Mouse (Mus musculus) cortical plate, adult 2 months (tissue): ENCODE measurements at regions not wholly inside any gene's neighbourhood (a gene's known extent, or its start where the extent isn't known, plus 50 kb on each side); places are given as distances from the start of the nearest gene placed in this dataset.

Experiments
- H3K27ac ChIP-seq: fragments of 200-500 bp; 2 replicates; pipeline ENCODE4 v1.5.1; 2012; ENCODE audit warnings: low read length, control low read depth, inconsistent platforms; ENCODE audit not compliant: insufficient read depth
- H3K4me1 ChIP-seq: fragments of 200-500 bp; 2 replicates; pipeline ENCODE4 v1.6.1; 2011; ENCODE audit warnings: low read length; ENCODE audit not compliant: control insufficient read depth, insufficient read depth
- H3K4me3 ChIP-seq: fragments of 200-500 bp; 2 replicates; pipeline ENCODE4 v1.5.1; 2011; ENCODE audit warnings: mild to moderate bottlenecking, low read length, control low read depth; ENCODE audit not compliant: insufficient read depth
- CTCF ChIP-seq: fragments of 200-500 bp; IDR thresholded peaks from 2 replicates; pipeline ENCODE4 v1.5.1; 2011; ENCODE audit warnings: mild to moderate bottlenecking, control low read depth, low read length; ENCODE audit not compliant: insufficient read depth; ENCODE audit errors: extremely low read depth
- POLR2A ChIP-seq: fragments of 200-500 bp; IDR thresholded peaks from 2 replicates; pipeline ENCODE4 v1.6.1; 2011; ENCODE audit warnings: mild to moderate bottlenecking, low read length, control low read depth; ENCODE audit not compliant: insufficient read depth; ENCODE audit errors: extremely low read depth

DNA sequence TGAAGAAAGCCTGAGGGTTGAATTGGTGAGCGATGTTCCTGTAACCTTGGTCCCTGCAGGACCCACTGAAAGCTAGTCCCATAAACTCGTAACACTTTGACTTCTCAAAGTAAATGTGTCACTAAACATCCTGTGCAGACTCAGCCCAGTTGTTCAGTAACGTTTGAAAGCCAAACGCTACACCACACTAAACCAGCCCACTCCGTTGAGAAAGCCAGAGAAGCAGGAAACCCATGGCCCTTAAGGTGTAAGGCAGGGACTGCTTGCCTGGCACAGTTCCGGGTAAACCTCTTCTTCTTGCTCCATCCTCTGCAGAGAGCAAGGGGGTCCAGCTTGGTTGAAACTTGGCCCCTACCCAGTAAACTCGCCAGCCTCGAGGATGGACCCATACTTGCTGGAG, 180.6 kb upstream of the Rreb1 start:
- H3K4me1 ChIP-seq = no peaks in the 10 kb centered on the region
- no peak for TF ChIP-seq CTCF
- no peak overlapping the region for H3K4me3 ChIP-seq
- no peak overlapping the region for H3K27ac ChIP-seq

DNA sequence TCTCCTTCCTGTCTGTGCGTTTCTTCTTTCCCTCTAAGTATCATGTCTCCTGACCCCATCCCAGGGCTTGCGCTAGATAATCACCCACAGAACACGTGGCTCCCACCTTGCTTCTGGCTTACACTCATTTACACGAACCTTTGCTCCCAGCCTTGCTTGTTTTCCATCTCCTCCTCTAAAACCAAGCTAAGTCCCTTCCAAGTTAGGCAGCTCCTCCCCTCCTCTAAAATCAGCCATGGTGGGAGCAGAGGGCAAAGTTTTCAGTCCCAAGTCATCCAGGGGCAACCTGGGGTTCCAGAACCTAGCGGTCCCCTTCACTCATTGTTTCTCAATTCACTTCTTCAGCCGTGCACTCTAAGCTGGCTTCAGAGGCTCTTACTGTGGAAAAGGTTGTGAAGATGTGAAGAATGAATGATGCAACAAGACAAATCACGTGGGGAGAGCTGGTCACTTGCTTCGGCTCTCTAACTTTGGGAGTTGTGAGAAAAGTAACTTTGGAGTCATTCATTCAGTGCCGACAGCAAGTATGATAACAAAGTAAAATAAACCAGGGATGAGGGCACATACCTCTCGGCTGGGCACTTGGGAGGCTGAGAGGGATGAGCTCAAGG, 179.9 kb upstream of the Rreb1 start:
- TF ChIP-seq CTCF (no peak), POLR2A (no peak)
- no peaks in the 10 kb centered on the region for H3K4me1 ChIP-seq

DNA sequence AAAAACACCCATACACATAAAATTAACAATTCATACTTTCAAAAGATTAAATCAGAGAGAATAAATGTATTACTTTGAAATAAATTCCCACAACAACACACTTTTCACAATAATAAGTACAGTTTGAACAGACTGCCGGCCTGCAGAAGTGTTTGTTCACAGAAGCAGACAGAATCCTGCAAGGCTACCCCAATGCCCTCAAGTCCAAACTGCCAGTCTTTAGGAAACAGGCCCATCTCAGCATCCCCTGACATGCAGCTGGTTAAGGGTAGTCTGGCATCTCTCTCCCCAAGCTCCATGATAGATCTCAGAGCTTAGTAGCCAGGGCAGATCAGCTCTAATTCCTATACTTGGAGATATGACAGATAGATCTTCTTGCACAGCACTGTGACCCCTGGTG, 178.5 kb upstream of the Rreb1 start:
- TF ChIP-seq POLR2A = no peak
- no peak for TF ChIP-seq CTCF
- no peak overlapping the region for H3K4me3 ChIP-seq
- no peak overlapping the region for H3K27ac ChIP-seq
- no peaks in the 10 kb centered on the region for H3K4me1 ChIP-seq

More for the DNA sequence above, 179.9 kb upstream of the Rreb1 start:
- Histone ChIP-seq H3K27ac (no peak overlapping the region), H3K4me3 (no peak overlapping the region)

DNA sequence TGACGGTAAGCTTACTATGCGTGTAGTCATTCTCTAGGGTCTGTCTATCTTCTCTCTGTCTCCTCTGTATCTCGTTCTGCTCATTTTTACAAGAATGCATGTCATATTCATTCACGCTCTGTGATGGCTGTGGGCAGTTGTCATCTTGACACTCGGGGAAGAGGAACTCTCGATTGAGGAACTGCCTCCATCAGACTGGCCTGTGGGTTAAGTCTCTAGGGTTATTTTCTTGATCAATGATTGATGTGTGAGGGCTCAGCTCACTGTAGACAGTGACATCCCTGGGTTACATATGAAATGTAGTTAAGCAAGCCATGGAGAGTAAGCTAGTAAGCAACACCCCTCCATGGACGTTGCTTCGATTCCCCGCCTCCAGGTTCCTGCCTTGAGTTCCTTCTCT, 178.0 kb upstream of the Rreb1 start:
- no peak for TF ChIP-seq POLR2A
- TF ChIP-seq CTCF = no peak
- no peak overlapping the region for H3K4me3 ChIP-seq

DNA sequence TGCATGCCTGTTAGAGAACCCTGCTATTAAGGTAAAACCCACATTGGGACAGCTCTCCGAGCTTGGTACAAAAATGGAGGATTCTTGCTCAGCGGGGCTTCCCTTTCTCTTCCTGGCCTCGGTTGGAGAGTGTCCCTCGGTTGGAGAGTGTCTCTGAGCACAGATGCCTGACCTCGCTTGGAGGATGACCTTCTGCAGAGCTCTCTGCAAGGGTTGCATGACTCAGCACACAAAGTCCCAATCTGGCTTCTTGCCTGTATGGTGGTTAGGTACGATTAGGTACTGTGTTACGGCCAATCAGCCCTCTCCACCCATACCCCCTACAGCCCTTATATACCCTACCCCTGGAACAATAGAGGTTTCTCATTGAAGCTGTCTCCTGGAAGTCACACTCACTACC, 177.1 kb upstream of the Rreb1 start:
- no peak for TF ChIP-seq POLR2A
- no peak for TF ChIP-seq CTCF
- Histone ChIP-seq H3K4me3 (no peak overlapping the region), H3K27ac (no peak overlapping the region), H3K4me1 (no peaks in the 10 kb centered on the region)

More for the DNA sequence above, 178.0 kb upstream of the Rreb1 start:
- Histone ChIP-seq H3K4me1 (no peaks in the 10 kb centered on the region), H3K27ac (no peak overlapping the region)

DNA sequence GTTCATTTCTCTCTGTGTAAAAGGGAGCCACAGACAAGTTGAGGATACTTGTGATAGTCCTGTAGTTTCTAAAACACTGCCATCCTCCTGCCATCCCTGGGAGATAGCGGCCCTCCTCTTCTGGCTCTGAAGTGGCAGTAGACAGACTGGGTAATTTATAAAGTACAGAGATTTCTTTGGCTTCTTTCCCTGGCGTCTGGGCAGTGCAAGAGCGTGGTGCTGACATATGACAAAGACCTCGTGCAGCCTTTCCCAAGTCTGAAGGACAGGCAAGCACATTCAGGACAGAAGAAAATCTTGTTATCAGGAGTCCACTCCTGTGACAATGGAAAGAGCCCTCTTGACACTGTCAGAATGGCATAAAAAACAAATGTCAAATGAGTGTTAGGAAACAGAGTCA, 175.9 kb upstream of the Rreb1 start:
- no peak for TF ChIP-seq CTCF
- Histone ChIP-seq H3K4me3 (no peak overlapping the region), H3K4me1 (no peaks in the 10 kb centered on the region), H3K27ac (no peak overlapping the region)

DNA sequence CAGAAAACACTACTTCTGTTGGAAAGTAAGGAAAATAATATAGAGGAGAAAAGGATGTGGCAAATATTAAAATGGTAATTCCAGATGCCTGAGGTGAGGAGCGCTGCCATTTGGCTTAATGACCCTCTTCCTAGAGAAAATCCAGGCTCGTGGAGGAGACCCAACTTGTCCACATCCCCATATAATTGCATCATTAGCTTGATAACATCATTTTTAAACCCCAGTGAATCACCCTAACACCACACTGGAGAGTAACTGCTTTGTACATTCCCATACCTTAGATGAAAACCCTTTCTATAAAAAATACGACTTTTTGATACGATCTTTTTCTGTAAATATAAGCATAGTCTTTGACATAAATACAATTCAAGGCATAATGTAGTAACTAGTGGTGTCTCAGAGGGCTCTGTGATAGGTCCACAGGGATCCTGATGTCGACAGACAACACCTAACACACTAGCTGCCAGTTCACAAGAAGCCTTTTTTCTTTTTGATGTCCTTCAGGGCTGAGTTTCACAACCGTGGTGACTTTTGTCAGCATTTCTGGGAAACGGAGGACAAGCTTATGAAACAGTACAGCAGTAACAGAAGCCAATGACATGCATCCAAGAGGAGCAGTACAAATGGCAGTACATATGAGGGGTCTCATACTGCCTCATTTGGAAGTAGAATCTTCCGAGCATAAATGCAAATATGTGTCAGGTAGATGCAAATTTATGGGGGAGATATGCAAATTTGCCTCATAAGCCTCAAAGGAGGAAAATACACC, 174.8 kb upstream of the Rreb1 start:
- Histone ChIP-seq H3K27ac (no peak overlapping the region), H3K4me1 (no peaks in the 10 kb centered on the region), H3K4me3 (no peak overlapping the region)
- TF ChIP-seq CTCF (no peak), POLR2A (no peak)

DNA sequence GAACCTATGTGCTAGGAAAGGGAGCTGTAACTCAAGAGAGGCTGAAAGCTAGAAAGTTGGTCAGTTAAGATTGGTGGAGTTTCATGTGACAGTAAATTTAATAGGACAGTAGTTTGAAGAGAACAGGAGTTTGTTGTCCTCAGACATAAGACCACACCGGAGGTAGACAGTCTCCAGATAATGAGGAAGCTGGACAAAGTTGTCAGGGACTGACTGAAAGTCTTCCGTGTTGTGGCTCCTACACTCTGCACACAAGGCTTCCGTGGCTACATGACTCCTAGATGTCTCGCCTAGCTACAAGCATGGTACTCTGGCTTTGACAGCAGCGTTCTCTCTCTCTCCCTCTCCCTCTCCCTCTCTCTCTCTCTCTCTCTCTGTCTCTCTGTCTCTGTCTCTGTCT, 171.9 kb upstream of the Rreb1 start:
- Histone ChIP-seq H3K4me1 (no peaks in the 10 kb centered on the region), H3K4me3 (no peak overlapping the region), H3K27ac (no peak overlapping the region; the same call in 1 of the 2 replicates)
- TF ChIP-seq POLR2A (no peak), CTCF (no peak)

DNA sequence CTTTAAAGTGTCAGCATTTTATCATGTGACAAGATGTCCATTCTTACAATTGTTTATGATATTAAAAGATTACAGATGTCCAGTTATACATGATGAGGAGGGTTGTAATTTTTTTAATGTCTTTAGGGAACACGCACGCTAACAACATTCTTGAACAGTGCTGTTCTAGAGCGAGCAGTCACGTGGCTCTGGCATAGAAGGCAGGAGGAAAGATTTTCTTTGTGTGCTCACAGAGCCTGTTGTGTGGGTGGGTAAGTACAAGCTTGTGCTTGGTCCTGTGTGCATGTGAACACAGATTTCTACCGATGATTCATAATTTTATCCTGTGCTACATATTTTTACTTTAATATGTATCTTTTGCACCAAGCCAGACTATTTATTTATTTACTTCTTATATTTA, 169.1 kb upstream of the Rreb1 start:
- Histone ChIP-seq H3K27ac (no peak overlapping the region), H3K4me3 (no peak overlapping the region), H3K4me1 (no peaks in the 10 kb centered on the region)
- no peak for TF ChIP-seq CTCF
- TF ChIP-seq POLR2A = no peak

DNA sequence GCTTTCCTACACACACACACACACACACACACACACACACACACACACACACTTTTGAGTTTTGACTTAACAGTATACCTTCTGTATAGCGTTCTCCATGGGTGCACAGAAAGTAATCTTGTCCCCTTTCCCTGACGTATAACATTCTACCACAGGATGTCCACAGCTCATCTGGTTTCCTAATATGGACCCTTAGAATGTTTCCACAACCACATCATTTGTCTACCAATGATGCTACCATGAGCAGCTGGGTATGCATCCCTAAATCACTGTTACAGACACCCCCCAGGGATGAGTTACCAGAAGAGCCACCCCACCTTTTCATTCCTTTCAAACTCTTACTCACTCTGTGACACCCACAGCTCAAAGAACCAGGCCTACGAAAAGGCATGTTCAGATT, 166.8 kb upstream of the Rreb1 start:
- Histone ChIP-seq H3K4me1 (no peaks in the 10 kb centered on the region), H3K27ac (no peak overlapping the region), H3K4me3 (no peak overlapping the region)
- no peak for TF ChIP-seq CTCF
